Mouse (Mus musculus) ES-E14 (cell line): ENCODE data around the gene Zfp335. TPM values are rescaled to one million over a fixed set of nuclear protein-coding genes. Genes with fewer than 3 reads are reported as not detected.
A peak's percentile ranks its signal among the peaks of the same experiment; 100 is the strongest.

ENCODE experiments used
- DNase-seq: peaks from one replicate; pipeline ENCODE4 v3.0.0-alpha.2; 2013; ENCODE audit warnings: low read depth, low spot score
- H3K27ac ChIP-seq: 2 replicates; pipeline ENCODE4 v1.5.1; 2012; ENCODE audit warnings: low read depth, mild to moderate bottlenecking, low read length, moderate library complexity, mixed read lengths; ENCODE audit not compliant: poor library complexity, insufficient read depth, severe bottlenecking
- H3K36me3 ChIP-seq: 2 replicates; pipeline ENCODE4 v1.6.1; 2012; ENCODE audit warnings: mild to moderate bottlenecking, low read length, moderate library complexity, mixed read lengths; ENCODE audit not compliant: control insufficient read depth, poor library complexity, insufficient read depth, severe bottlenecking
- H3K4me1 ChIP-seq, 2 experiments: fragments of 150-350 bp in 1 of 2; sonication (generic) in 1 of 2; 2 replicates each; pipeline ENCODE4 v1.6.1; 2012; ENCODE audit warnings: low read length in 2 of 2, mild to moderate bottlenecking in 1 of 2, mixed read lengths in 1 of 2; ENCODE audit not compliant: control insufficient read depth in 2 of 2, insufficient read depth in 2 of 2, poor library complexity in 1 of 2
- H3K4me3 ChIP-seq, 2 experiments: fragments of 150-350 bp in 1 of 2; sonication (generic) in 1 of 2; 2 replicates each; pipeline ENCODE4 v1.5.1; 2012; ENCODE audit warnings: low read length in 2 of 2, low read depth in 1 of 2, mild to moderate bottlenecking in 1 of 2, mixed read lengths in 1 of 2; ENCODE audit not compliant: insufficient read depth in 1 of 2, poor library complexity in 1 of 2, severe bottlenecking in 1 of 2
- H3K9ac ChIP-seq: 2 replicates; pipeline ENCODE4 v1.6.1; 2012; ENCODE audit warnings: low read depth, mild to moderate bottlenecking, low read length, mixed read lengths; ENCODE audit not compliant: poor library complexity, insufficient read depth, severe bottlenecking
- H3K9me3 ChIP-seq: fragments of 150-350 bp; sonication (generic); 2 replicates; pipeline ENCODE4 v1.6.1; 2012; ENCODE audit warnings: low read depth, mild to moderate bottlenecking, low read length; ENCODE audit not compliant: control insufficient read depth, insufficient read depth
- CHD2 ChIP-seq: IDR thresholded peaks from 2 replicates; pipeline ENCODE4 v1.6.1; 2014; ENCODE audit warnings: mild to moderate bottlenecking, low read depth, low read length, inconsistent platforms
- HCFC1 ChIP-seq: IDR thresholded peaks from 2 replicates; pipeline ENCODE4 v1.6.1; 2012; ENCODE audit warnings: low read length, inconsistent platforms, borderline replicate concordance; ENCODE audit not compliant: insufficient read depth
- MAFK ChIP-seq: IDR thresholded peaks from 2 replicates; pipeline ENCODE4 v1.6.1; 2014; ENCODE audit warnings: mild to moderate bottlenecking, low read depth, low read length, inconsistent platforms; ENCODE audit not compliant: insufficient read depth
- ZC3H11A ChIP-seq: IDR thresholded peaks from 2 replicates; pipeline ENCODE4 v1.6.1; 2012; ENCODE audit warnings: low read depth, mild to moderate bottlenecking, inconsistent platforms, low read length, borderline replicate concordance
- ZNF384 ChIP-seq: IDR thresholded peaks from 2 replicates; pipeline ENCODE4 v1.6.1; 2012; ENCODE audit warnings: low read depth, low read length, inconsistent platforms
- in situ Hi-C, 2 experiments: fragments of 600-800 bp; cut with MboI; formaldehyde crosslinking; loops; one replicate each; pipeline ENCODE4 v1.15.1; 2025; ENCODE audit warnings: low sequenced_read_pairs in 2 of 2, inconsistent platforms in 1 of 2; ENCODE audit not compliant: unreplicated experiment in 2 of 2
- total RNA-seq: library from RNA; depleted of rRNA; stranded (reverse); fragments of 300-350 nt; gene quantifications from 2 replicates; pipeline ENCODE4 v1.2.3, GENCODE M21; 2012

Zfp335 gene
- total RNA-seq, 1 experiment, result 18.5 TPM

- no peak overlapping the region for H3K27ac ChIP-seq
These were observed 27.5 kb upstream of the Zfp335 start for GRCm38 (mm10) chr2:164939106-164939505.

GRCm38 (mm10) chr2:164938146-164939091, 26.9 kb upstream of the Zfp335 start:
- Histone ChIP-seq H3K36me3 (no peaks in the 10 kb centered on the region), H3K4me3 (peak overlapping the region; percentile 37 to 39), H3K9me3 (no peaks in the 10 kb centered on the region), H3K9ac (peak overlapping the region; percentile 0; the same call in 1 of the 2 replicates), H3K27ac (no peak overlapping the region), H3K4me1 (peaks cover 0 to 42% of the 10 kb centered on the region in 2 experiments; a peak in 2 of 4 replicates)
- TF ChIP-seq HCFC1, result peak; percentile 19; the same call in 1 of the 2 replicates
- TF ChIP-seq ZC3H11A, result no peak
- DNase-seq, result peak; percentile 63
- in situ Hi-C loops, result no loop called here

More at GRCm38 (mm10) chr2:164939106-164939505, 27.5 kb upstream of the Zfp335 start:
- H3K9me3 ChIP-seq, result no peaks in the 10 kb centered on the region
- in situ Hi-C loops, result no loop called here
- DNase-seq, result no peak
- H3K4me3 ChIP-seq, result peak overlapping the region; percentile 37 to 39
- peaks cover 0 to 44% of the 10 kb centered on the region in 2 experiments; a peak in 2 of 4 replicates for H3K4me1 ChIP-seq
- H3K36me3 ChIP-seq, result no peaks in the 10 kb centered on the region
- peak overlapping the region; percentile 0; the same call in 1 of the 2 replicates for H3K9ac ChIP-seq
- no peak for TF ChIP-seq ZNF384

- in situ Hi-C loops, result no loop called here
- no peak for DNase-seq
- no peaks in the 10 kb centered on the region for H3K9me3 ChIP-seq
- peaks cover 0 to 23% of the 10 kb centered on the region in 2 experiments; a peak in 2 of 4 replicates for H3K4me1 ChIP-seq
- no peak for TF ChIP-seq CHD2
- no peak overlapping the region for H3K9ac ChIP-seq
- H3K4me3 ChIP-seq, result no peak overlapping the region
- H3K36me3 ChIP-seq, result no peaks in the 10 kb centered on the region
- no peak overlapping the region for H3K27ac ChIP-seq
These were observed 24.4 kb upstream of the Zfp335 start for GRCm38 (mm10) chr2:164935991-164936390.

GRCm38 (mm10) chr2:164933534-164933933, 22.0 kb upstream of the Zfp335 start:
- TF ChIP-seq MAFK (peak; percentile 95), CHD2 (no peak), ZC3H11A (no peak), ZNF384 (no peak), HCFC1 (no peak)
- H3K9ac ChIP-seq, result no peak overlapping the region
- in situ Hi-C loops, result no loop called here
- no peaks in the 10 kb centered on the region for H3K9me3 ChIP-seq
- H3K36me3 ChIP-seq, result no peaks in the 10 kb centered on the region
- no peak overlapping the region for H3K27ac ChIP-seq
- H3K4me1 ChIP-seq, result peaks cover 0 to 10% of the 10 kb centered on the region in 2 experiments; a peak in 2 of 4 replicates
- DNase-seq, result no peak
- H3K4me3 ChIP-seq, result no peak overlapping the region
